Mouse (Mus musculus): ENCODE data around the gene Zbtb24. TPM values are rescaled to one million over a fixed set of nuclear protein-coding genes. Genes with fewer than 3 reads are reported as not detected.

Zbtb24 gene
- polyA plus RNA-seq, 1 experiment: 12.0 TPM

DNA sequence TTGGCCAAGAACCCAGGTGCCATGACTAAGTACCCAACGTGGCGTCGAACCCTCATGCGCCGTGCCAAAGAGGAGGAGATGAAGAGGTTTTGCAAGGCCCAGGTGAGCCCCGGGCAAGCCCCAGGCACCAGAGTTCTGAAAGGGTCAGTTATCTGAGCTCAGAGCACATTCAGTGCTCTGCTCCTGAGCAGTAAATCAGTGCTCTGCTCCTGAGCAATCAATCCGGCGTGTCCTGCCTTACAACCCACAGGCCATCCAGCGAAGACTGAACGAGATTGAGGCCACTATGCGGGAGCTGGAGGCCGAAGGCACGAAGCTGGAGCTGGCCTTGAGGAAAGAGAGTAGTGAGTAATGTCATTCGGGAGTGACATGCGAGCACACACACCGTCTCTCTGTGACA lies 35.6 kb downstream of the Zbtb24 start:
- no peak for TF ChIP-seq GATA1 (IDR thresholded peaks at IDR 0.05; ENCODE audit: low read length)

GRCm38 (mm10) chr10:41486506-41487170 lies 36.5 kb downstream of the Zbtb24 start:
- TF ChIP-seq GATA1 (IDR thresholded peaks at IDR 0.05; ENCODE audit: low read length): no peak

- TF ChIP-seq GATA1 (IDR thresholded peaks at IDR 0.05; ENCODE audit: low read length): no peak
Measured at GRCm38 (mm10) chr10:41488877-41489276, 38.7 kb downstream of the Zbtb24 start.

DNA sequence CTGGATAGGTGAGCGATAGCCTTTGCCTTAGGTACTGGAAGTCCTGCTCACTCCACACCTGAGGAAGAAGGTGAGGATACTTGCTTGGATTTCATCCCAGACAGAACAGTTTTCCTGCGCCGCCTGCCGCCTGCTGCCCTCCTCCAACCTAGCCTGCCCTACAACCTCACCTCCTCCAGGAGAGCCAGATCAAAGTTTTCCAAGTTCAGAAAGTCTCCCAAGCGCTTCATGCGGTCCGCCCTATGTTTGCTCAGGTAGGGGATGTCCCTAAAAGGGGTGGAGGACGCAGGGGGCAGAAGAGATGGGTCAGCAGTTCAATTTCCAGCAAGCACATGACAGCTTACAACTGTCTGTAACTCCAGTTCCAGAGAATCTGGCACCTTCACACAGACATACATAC lies 39.1 kb downstream of the Zbtb24 start:
- no peak for TF ChIP-seq GATA1 (IDR thresholded peaks at IDR 0.05; ENCODE audit: low read length)

DNA sequence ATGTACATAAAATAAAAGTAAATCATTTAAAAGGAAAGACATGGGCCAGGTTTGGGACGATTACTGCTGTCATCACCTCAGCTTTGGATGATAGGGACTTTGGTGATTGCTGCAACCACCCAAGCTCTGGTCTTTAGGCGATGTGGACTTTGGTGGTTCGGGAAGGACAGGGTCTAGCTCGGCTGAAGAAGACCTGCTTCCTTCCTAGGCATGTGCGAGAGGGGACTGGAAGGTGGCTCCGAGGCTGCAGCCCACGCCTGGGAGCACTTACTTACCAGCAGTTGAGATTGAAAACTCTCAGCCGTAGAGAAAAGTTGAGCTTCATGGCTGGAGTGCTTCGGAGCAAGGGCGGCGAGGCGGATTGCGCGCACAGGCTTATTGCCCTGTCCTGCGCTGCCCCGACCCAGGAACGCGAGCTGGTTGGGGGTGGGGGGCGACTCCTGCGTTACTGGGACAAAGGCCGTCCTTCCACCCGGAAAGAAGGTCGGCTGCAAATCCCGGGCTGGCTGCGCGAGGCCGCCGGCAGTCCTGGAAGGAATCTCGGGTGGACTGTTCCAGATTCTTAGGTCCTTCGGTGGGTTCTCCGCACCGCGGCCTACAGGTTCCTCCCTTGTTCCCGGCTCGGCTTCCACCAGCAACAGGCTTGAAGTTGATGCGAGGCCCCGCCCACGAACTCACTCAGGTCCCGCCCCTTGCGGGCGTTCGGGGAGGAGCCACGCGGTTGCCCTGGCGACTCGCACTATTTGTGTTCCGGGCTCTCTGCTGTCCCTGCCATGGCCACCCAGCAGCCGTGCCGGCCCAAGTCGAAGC lies 39.7 kb downstream of the Zbtb24 start, which contains the start of the genes Smpd2 and Ppil6:
Gene Smpd2, minus strand, starts transcription at position 662 of the 810 bp plus-strand sequence.
Gene Ppil6, plus strand, starts transcription at position 732 of the 810 bp plus-strand sequence.
- TF ChIP-seq GATA1 (IDR thresholded peaks at IDR 0.05; ENCODE audit: low read length): no peak

DNA sequence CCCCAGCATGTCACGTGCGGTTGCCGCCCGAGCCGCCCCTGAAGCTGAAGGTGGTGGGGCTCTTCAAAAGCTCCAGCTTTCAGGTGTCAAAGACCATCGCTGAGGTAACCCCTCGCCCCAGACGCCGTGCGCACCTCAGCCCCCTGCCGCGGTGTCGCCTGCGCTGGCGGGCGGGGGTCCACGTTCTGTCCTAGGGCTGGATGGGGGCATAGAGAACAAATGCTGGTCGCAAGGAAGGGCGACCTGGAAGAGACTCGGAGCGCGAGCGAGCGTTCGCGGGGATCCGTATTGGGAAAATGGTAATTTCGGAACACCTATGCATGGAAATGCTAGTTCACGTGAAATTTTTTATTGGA lies 40.3 kb downstream of the Zbtb24 start:
- no peak for TF ChIP-seq GATA1 (IDR thresholded peaks at IDR 0.05; ENCODE audit: low read length)

GRCm38 (mm10) chr10:41491111-41491510 lies 40.9 kb downstream of the Zbtb24 start:
- no peak for TF ChIP-seq GATA1 (IDR thresholded peaks at IDR 0.05; ENCODE audit: low read length)

DNA sequence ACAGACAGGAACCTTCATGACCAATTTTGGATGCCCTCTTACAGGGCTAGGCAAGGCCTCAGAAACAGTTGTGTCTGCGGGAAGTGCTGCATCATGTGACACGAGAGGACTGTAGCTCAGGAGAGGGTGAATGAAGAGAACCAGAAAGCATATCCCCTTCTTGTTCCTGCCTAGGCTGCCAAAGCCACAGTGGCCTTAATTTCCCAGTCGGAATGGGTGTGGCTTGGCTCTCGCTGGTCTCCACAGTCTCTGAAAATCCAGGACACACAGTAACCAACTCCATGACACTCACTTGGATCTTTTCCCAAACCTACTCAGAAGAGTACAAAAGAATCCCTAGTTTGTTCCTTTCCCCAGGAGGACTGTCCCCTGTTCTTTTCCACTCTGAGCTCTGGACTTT lies 50.8 kb downstream of the Zbtb24 start:
- TF ChIP-seq GATA1 (IDR thresholded peaks at IDR 0.05; ENCODE audit: low read length): no peak

- no peak for TF ChIP-seq GATA1 (IDR thresholded peaks at IDR 0.05; ENCODE audit: low read length)
Measured at GRCm38 (mm10) chr10:41504996-41505395, 54.8 kb downstream of the Zbtb24 start.

- no peak for TF ChIP-seq GATA1 (IDR thresholded peaks at IDR 0.05; ENCODE audit: low read length)
Measured at GRCm38 (mm10) chr10:41509160-41509559, 59.0 kb downstream of the Zbtb24 start.

DNA sequence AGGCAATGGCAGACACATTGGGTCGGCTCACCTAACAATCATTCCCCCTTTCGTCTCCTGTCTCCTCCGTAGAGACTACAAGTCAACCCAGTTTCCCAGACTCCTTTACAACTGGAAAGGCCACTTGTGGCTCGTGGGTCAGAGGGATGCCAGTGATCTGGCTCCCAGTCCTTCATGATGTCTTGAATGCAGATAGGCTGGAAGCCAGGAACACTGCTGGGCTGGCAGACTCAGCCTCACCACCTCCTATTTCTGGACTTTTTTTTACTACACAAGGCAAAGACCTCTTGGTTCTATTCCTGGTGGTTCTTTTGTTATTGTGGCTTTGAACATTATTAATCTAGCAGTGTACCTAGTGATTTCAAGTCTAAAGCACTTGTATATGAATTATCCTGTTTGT lies 64.1 kb downstream of the Zbtb24 start:
- TF ChIP-seq GATA1 (IDR thresholded peaks at IDR 0.05; ENCODE audit: low read length): no peak

- TF ChIP-seq GATA1 (IDR thresholded peaks at IDR 0.05; ENCODE audit: low read length): no peak
Measured at GRCm38 (mm10) chr10:41514921-41515320, 64.7 kb downstream of the Zbtb24 start.

Other genes with a start within 250 kb of the Zbtb24 start
- gene Fig4, start 147.1 kb upstream of the Zbtb24 start, polyA plus RNA-seq (2012): 3.4 and 4.7 TPM in 2 replicates
- gene Ak9, start 146.4 kb upstream of the Zbtb24 start, polyA plus RNA-seq (2012): not detected in 2 replicates
- gene Mical1, start 25.9 kb downstream of the Zbtb24 start, polyA plus RNA-seq (2012): 19.3 and 30.2 TPM in 2 replicates
- 10.4 and 15.4 TPM in 2 replicates for gene Smpd2, start 40.0 kb downstream of the Zbtb24 start, polyA plus RNA-seq (2012)
- not detected in 2 replicates for gene Ppil6, start 40.1 kb downstream of the Zbtb24 start, polyA plus RNA-seq (2012)
- 150 and 198 TPM in 2 replicates for gene Cd164, start 69.0 kb downstream of the Zbtb24 start, polyA plus RNA-seq (2012)